Mouse (Mus musculus): ENCODE measurements at regions not wholly inside any gene's neighbourhood (a gene's known extent, or its start where the extent isn't known, plus 50 kb on each side); places are given as distances from the start of the nearest gene placed in this dataset.

GRCm38 (mm10) chr13:101233181-101233842 is 400.1 kb upstream of the Slc30a5 start:
- DNase-seq (ENCODE audit: inconsistent age in 2 of 2, low spot score in 1 of 2): peak; percentile 69 to 90

- no peak for DNase-seq (ENCODE audit: inconsistent age in 2 of 2, low spot score in 1 of 2)
Observed at GRCm38 (mm10) chr13:101229861-101230260, 396.6 kb upstream of the Slc30a5 start.

GRCm38 (mm10) chr13:101225366-101225765 is 392.1 kb upstream of the Slc30a5 start:
- no peak for DNase-seq (ENCODE audit: inconsistent age in 2 of 2, low spot score in 1 of 2)

- DNase-seq (ENCODE audit: inconsistent age in 2 of 2, low spot score in 1 of 2): no peak
Observed at GRCm38 (mm10) chr13:101221331-101222043, 388.3 kb upstream of the Slc30a5 start.

- no peak for DNase-seq (ENCODE audit: inconsistent age in 2 of 2, low spot score in 1 of 2)
Observed at GRCm38 (mm10) chr13:101219568-101219967, 386.3 kb upstream of the Slc30a5 start.

GRCm38 (mm10) chr13:101216897-101217480 is 383.8 kb upstream of the Slc30a5 start:
- DNase-seq (ENCODE audit: inconsistent age in 2 of 2, low spot score in 1 of 2): no peak

- DNase-seq (ENCODE audit: inconsistent age in 2 of 2, low spot score in 1 of 2): no peak
Observed at GRCm38 (mm10) chr13:101216421-101216820, 383.2 kb upstream of the Slc30a5 start.

GRCm38 (mm10) chr13:101215792-101216221 is 382.6 kb upstream of the Slc30a5 start:
- DNase-seq (ENCODE audit: inconsistent age in 2 of 2, low spot score in 1 of 2): no peak

- DNase-seq (ENCODE audit: inconsistent age in 2 of 2, low spot score in 1 of 2): no peak
Observed at GRCm38 (mm10) chr13:101215131-101215641, 382.0 kb upstream of the Slc30a5 start.

GRCm38 (mm10) chr13:101214094-101214493 is 380.9 kb upstream of the Slc30a5 start:
- DNase-seq (ENCODE audit: inconsistent age in 2 of 2, low spot score in 1 of 2): peak in 1 of 2 experiments; percentile 54

- peak in 1 of 2 experiments; percentile 56 for DNase-seq (ENCODE audit: inconsistent age in 2 of 2, low spot score in 1 of 2)
Observed at GRCm38 (mm10) chr13:101213121-101213916, 380.1 kb upstream of the Slc30a5 start.

GRCm38 (mm10) chr13:101212341-101212895 is 379.2 kb upstream of the Slc30a5 start:
- DNase-seq (ENCODE audit: inconsistent age in 2 of 2, low spot score in 1 of 2): peak; percentile 82 to 92

GRCm38 (mm10) chr13:101208788-101209187 is 375.6 kb upstream of the Slc30a5 start:
- DNase-seq (ENCODE audit: inconsistent age in 2 of 2, low spot score in 1 of 2): no peak

GRCm38 (mm10) chr13:101203463-101203862 is 370.2 kb upstream of the Slc30a5 start:
- no peak for DNase-seq (ENCODE audit: inconsistent age in 2 of 2, low spot score in 1 of 2)

GRCm38 (mm10) chr13:101202565-101203313 is 369.5 kb upstream of the Slc30a5 start:
- DNase-seq (ENCODE audit: inconsistent age in 2 of 2, low spot score in 1 of 2): no peak

GRCm38 (mm10) chr13:101190249-101190830 is 357.1 kb upstream of the Slc30a5 start:
- DNase-seq (ENCODE audit: inconsistent age in 2 of 2, low spot score in 1 of 2): no peak

- no peak for DNase-seq (ENCODE audit: inconsistent age in 2 of 2, low spot score in 1 of 2)
Observed at GRCm38 (mm10) chr13:101182387-101182786, 349.2 kb upstream of the Slc30a5 start.

- DNase-seq (ENCODE audit: inconsistent age in 2 of 2, low spot score in 1 of 2): no peak
Observed at GRCm38 (mm10) chr13:101175017-101175689, 341.9 kb upstream of the Slc30a5 start.

GRCm38 (mm10) chr13:101161768-101162167 is 328.5 kb upstream of the Slc30a5 start:
- peak; percentile 42 to 64 for DNase-seq (ENCODE audit: inconsistent age in 2 of 2, low spot score in 1 of 2)

All from adrenal gland, adult (tissue).